Comparison of ENCODE assay signal across 8 mouse cellular contexts in the genomic region with DNA sequence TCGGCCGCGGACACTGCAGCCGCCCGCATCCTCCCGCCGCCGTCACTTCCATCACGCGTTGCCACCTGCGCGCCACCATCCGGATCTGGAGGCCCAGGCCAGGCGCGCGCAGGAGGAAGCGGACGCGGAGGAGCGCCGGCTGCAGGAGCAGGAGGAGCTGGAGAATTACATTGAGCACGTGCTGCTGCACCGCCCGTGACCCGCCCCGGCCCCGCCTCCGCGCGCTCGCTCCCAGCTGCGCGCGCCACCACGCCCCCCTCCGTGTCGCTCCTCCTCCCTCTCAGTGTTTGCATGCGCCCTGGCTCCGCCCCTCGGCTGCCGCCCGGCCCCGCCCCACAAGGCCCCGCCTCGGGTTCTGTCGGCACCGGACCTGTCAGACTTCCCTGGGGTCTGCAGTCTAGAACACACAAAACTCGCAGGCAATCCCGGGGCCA. TPM values are rescaled to one million over a fixed set of nuclear protein-coding genes. Genes with fewer than 3 reads are reported as not detected.
DNase-seq lines count a peak whose midpoint lies in the region; ATAC-seq and TF ChIP-seq lines count a peak whose summit lies in the region.

No protein-coding gene starts in this region.

- H3K9me3 ChIP-seq in hindbrain, embryonic 15.5 days: no peaks in the 10 kb centered on the region

- peak overlapping the region; percentile 99 for H3K4me2 ChIP-seq in hindbrain, embryonic 15.5 days

- H3K27me3 ChIP-seq in hindbrain, embryonic 15.5 days: peaks cover 16% of the 10 kb centered on the region

- 0% methylated on average over 19 of the region's 49 CpGs for WGBS in hindbrain, embryonic 15.5 days

- H3K4me3 ChIP-seq in hindbrain, embryonic 15.5 days: peak overlapping the region; percentile 58
- peak overlapping the region; percentile 65 for H3K4me3 ChIP-seq in left cerebral cortex, adult 2 months

- DNase-seq in T-cell, adult 2 months (ENCODE audit: low spot score): peak; percentile 76
- peak; percentile 82 to 93 for DNase-seq in cerebellum, postnatal 25 days
- DNase-seq in frontal cortex, postnatal 36 days (ENCODE audit: low spot score in 2 of 2): peak; percentile 77 to 81
- DNase-seq in left cerebral cortex, adult 2 months (ENCODE audit: extremely low spot score in 1 of 2, low spot score in 2 of 2): peak; percentile 88 to 90
- peak; percentile 84 to 85 for DNase-seq in right cerebral cortex, adult 2 months (ENCODE audit: low spot score in 2 of 2)
- DNase-seq in urinary bladder, postnatal 10 days (ENCODE audit: low spot score): peak; percentile 61

- ATAC-seq in hindbrain, embryonic 15.5 days (ENCODE audit: low FRiP score, low read depth): peak; percentile 68
- ATAC-seq in megakaryocyte, adult 5-6 weeks (ENCODE audit: poor library complexity, severe bottlenecking): peak; percentile 68

- peak overlapping the region; percentile 53 for H3K9ac ChIP-seq in hindbrain, embryonic 15.5 days

- H3K4me1 ChIP-seq in hindbrain, embryonic 15.5 days (replicated peaks): peaks cover 38% of the 10 kb centered on the region

- peak overlapping the region; percentile 61 for H3K27ac ChIP-seq in hindbrain, embryonic 15.5 days (replicated peaks)
- peak overlapping the region; percentile 93 for H3K27ac ChIP-seq in left cerebral cortex, adult 2 months

- peaks cover 18% of the 10 kb centered on the region for H3K36me3 ChIP-seq in hindbrain, embryonic 15.5 days

- TF ChIP-seq CTCF in left cerebral cortex, adult 2 months (IDR thresholded peaks at IDR 0.05): no peak; the same call in 1 of the 2 replicates

- intact Hi-C loops in left cerebral cortex, adult 2 months (cut with DNase I): loop anchor here (1.0 to 5.0 kb wide), 2 partner anchors 71 to 275 kb away; partner anchors contain the start of gene Srrt

RNA-seq across cellular contexts. Expression of gene Vgf, which starts 6.5 kb away (rescaled TPM):
- polyA plus RNA-seq in hindbrain, embryonic 15.5 days (2015; fragmentation: Nextera tagmentation; extraction: Ambion mirVana): 15.2 and 15.4 TPM in 2 replicates
- 100 to 1,000 TPM; 433 to 446 TPM for total RNA-seq in left cerebral cortex, adult 2 months (2021)
- not detected in 2 replicates for total RNA-seq in megakaryocyte, adult 5-6 weeks (2015)
- total RNA-seq in megakaryocyte, adult 5-6 weeks (2017): not detected in 2 replicates

RNA-seq across cellular contexts. Expression of gene Ap1s1, which starts 13.3 kb away (rescaled TPM):
- 237 and 239 TPM in 2 replicates for polyA plus RNA-seq in hindbrain, embryonic 15.5 days (2015; fragmentation: Nextera tagmentation; extraction: Ambion mirVana)
- 100 to 1,000 TPM; 349 to 354 TPM for total RNA-seq in left cerebral cortex, adult 2 months (2021)
- 19.1 and 19.6 TPM in 2 replicates for total RNA-seq in megakaryocyte, adult 5-6 weeks (2015)
- 43.3 and 47.2 TPM in 2 replicates for total RNA-seq in megakaryocyte, adult 5-6 weeks (2017)

RNA-seq across cellular contexts. Expression of gene Serpine1, which starts 39.4 kb away (rescaled TPM):
- polyA plus RNA-seq in hindbrain, embryonic 15.5 days (2015; fragmentation: Nextera tagmentation; extraction: Ambion mirVana): 0.17 and 0.29 TPM in 2 replicates
- 1 to 10 TPM in 1 of 2 experiments, under 1 TPM in 1; 0.91 to 1.1 TPM for total RNA-seq in left cerebral cortex, adult 2 months (2021)
- total RNA-seq in megakaryocyte, adult 5-6 weeks (2015): not detected in 2 replicates
- total RNA-seq in megakaryocyte, adult 5-6 weeks (2017): not detected in 2 replicates

RNA-seq across cellular contexts. Expression of gene Znhit1, which starts 44.8 kb away (rescaled TPM):
- polyA plus RNA-seq in hindbrain, embryonic 15.5 days (2015; fragmentation: Nextera tagmentation; extraction: Ambion mirVana): 134 and 145 TPM in 2 replicates
- 10 to 100 TPM; 82.0 to 91.0 TPM for total RNA-seq in left cerebral cortex, adult 2 months (2021)
- 106 and 133 TPM in 2 replicates for total RNA-seq in megakaryocyte, adult 5-6 weeks (2015)
- 57.7 and 67.9 TPM in 2 replicates for total RNA-seq in megakaryocyte, adult 5-6 weeks (2017)

RNA-seq across cellular contexts. Expression of gene Plod3, which starts 45.8 kb away (rescaled TPM):
- 37.7 and 39.1 TPM in 2 replicates for polyA plus RNA-seq in hindbrain, embryonic 15.5 days (2015; fragmentation: Nextera tagmentation; extraction: Ambion mirVana)
- total RNA-seq in left cerebral cortex, adult 2 months (2021): 10 to 100 TPM; 38.7 to 39.1 TPM
- total RNA-seq in megakaryocyte, adult 5-6 weeks (2015): 73.2 and 74.8 TPM in 2 replicates
- total RNA-seq in megakaryocyte, adult 5-6 weeks (2017): 159 and 176 TPM in 2 replicates

Comparison
In these comparisons a context has a peak if more than half of its experiments do, and no peak if none do; other contexts are left out.
1. Peak in every context shown above with its lines: DNase-seq, ATAC-seq, H3K4me3 ChIP-seq and H3K27ac ChIP-seq.
2. RNA of gene Vgf, which starts 6.5 kb away (total RNA-seq): 433 to 446 TPM in left cerebral cortex, adult 2 months; not detected in megakaryocyte, adult 5-6 weeks; every median in the first group is over 100 times any median in the second.
3. RNA of gene Ap1s1, which starts 13.3 kb away (total RNA-seq): 349 to 354 TPM in left cerebral cortex, adult 2 months; 19.1 to 47.2 TPM in megakaryocyte, adult 5-6 weeks; every median in the first group is over 4 times any median in the second.